Mouse (Mus musculus): ENCODE measurements at regions not wholly inside any gene's neighbourhood (a gene's known extent, or its start where the extent isn't known, plus 50 kb on each side); places are given as distances from the start of the nearest gene placed in this dataset.

DNA sequence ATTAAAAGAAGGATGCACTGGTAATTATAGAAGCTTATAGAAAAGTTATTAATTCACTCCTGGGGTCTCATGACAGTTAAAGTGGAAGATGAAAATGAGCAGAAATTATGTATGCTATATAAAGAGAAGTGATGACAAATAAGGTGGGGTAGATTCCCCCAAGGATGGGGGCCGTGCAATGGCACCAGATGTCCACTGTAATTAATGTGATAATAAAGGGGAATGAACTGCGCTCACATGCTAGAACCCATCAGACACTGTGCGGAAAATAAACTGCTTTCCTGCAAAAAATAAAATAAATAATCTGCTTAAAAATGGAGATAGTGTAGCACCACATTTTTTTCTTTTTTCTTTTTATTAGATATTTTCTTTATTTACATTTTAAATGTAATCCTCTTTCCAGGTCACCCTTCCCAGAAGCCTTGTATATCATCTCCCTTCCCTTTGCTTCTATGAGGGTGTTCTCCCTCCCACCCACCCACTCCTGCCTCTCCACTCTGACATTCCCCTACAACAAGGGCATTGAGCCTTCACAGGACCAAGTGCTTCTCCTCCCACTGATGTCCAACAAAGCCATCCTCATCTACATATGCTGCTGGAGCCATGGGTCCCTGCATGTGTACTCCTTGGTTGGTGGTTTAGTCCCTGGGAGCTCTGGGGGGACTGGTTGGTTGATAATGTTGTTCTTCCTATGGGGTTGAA, 934.0 kb upstream of the Pcdh20 start:
- WGBS (ENCODE audit: insufficient replicate concordance): 78% methylated on average over 3 of the region's 3 CpGs
- H3K36me3 ChIP-seq (replicated peaks; ENCODE audit: insufficient read depth, low read length): no peaks in the 10 kb centered on the region
- H3K4me1 ChIP-seq (ENCODE audit: insufficient read depth): no peaks in the 10 kb centered on the region
- H3K27ac ChIP-seq (ENCODE audit: low read depth): no peak overlapping the region
- H3K4me3 ChIP-seq (ENCODE audit: low read depth, low read length): no peak overlapping the region
- no peak for DNase-seq
- H3K27me3 ChIP-seq (ENCODE audit: insufficient read depth, low read length): no peaks in the 10 kb centered on the region
- TF ChIP-seq CTCF (IDR thresholded peaks at IDR 0.05; ENCODE audit: low read depth) (no peak), EP300 (IDR thresholded peaks at IDR 0.05; ENCODE audit: low read depth) (no peak)
- no peak overlapping the region for H3K9ac ChIP-seq (replicated peaks)
- no peak overlapping the region for H3K4me2 ChIP-seq (ENCODE audit: low read depth, low read length)
- no peaks in the 10 kb centered on the region for H3K9me3 ChIP-seq (ENCODE audit: low read length)
- ATAC-seq: no peak

- Histone ChIP-seq H3K36me3 (replicated peaks; ENCODE audit: insufficient read depth, low read length) (no peaks in the 10 kb centered on the region), H3K4me3 (ENCODE audit: low read depth, low read length) (no peak overlapping the region), H3K4me2 (ENCODE audit: low read depth, low read length) (no peak overlapping the region), H3K27ac (ENCODE audit: low read depth) (no peak overlapping the region), H3K9me3 (ENCODE audit: low read length) (no peaks in the 10 kb centered on the region), H3K9ac (replicated peaks) (no peak overlapping the region), H3K27me3 (ENCODE audit: insufficient read depth, low read length) (no peaks in the 10 kb centered on the region), H3K4me1 (ENCODE audit: insufficient read depth) (no peaks in the 10 kb centered on the region)
- DNase-seq: no peak
- 40% methylated on average over 3 of the region's 3 CpGs for WGBS (ENCODE audit: insufficient replicate concordance)
- no peak for ATAC-seq
- no peak for TF ChIP-seq CTCF (IDR thresholded peaks at IDR 0.05; ENCODE audit: low read depth)
- TF ChIP-seq EP300 (IDR thresholded peaks at IDR 0.05; ENCODE audit: low read depth): no peak
These were observed 931.6 kb upstream of the Pcdh20 start for GRCm38 (mm10) chr14:89402568-89403339.

DNA sequence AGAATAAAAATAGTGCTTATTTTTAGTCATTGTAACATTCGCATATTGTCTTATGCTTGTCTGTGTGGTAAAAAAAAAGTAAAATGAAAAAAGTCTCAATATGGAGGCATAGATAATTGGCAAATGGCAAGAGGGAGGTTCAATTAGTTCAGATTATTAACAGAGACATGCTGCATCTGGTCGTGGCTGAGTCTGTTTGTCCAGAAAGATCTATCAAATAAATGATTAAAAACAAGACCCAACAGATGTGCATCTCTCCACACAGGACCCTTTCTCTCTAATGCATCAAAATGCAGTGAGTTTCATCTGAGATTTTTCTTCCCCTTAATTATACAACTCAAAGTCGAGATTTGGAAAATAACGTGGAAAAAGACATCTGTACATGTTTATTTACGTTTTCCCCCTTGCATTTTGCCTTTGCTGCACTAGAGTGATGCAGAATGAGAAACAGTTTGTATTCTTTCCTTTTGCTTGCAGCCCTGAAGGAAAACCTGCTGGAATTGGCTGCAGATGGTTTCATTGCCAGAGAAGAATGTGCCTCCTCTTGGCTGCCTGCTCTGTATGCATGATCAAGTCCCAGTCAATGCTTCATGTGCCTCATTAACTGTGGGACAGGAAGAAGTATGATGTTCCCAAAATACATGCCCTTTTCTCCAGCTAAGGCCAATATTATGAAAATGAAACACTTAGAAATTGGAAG, 886.0 kb upstream of the Pcdh20 start:
- DNase-seq (no peak), ATAC-seq (no peak)
- no peak overlapping the region for H3K4me2 ChIP-seq (ENCODE audit: low read depth, low read length)
- H3K4me1 ChIP-seq (ENCODE audit: insufficient read depth): no peaks in the 10 kb centered on the region
- no peak for TF ChIP-seq EP300 (IDR thresholded peaks at IDR 0.05; ENCODE audit: low read depth)
- TF ChIP-seq CTCF (IDR thresholded peaks at IDR 0.05; ENCODE audit: low read depth): no peak
- no peak overlapping the region for H3K27ac ChIP-seq (ENCODE audit: low read depth)
- no peaks in the 10 kb centered on the region for H3K9me3 ChIP-seq (ENCODE audit: low read length)
- H3K9ac ChIP-seq (replicated peaks): no peak overlapping the region
- no peak overlapping the region for H3K4me3 ChIP-seq (ENCODE audit: low read depth, low read length)
- H3K36me3 ChIP-seq (replicated peaks; ENCODE audit: insufficient read depth, low read length): no peaks in the 10 kb centered on the region
- WGBS (ENCODE audit: insufficient replicate concordance): 65% methylated on average over 5 of the region's 5 CpGs
- no peaks in the 10 kb centered on the region for H3K27me3 ChIP-seq (ENCODE audit: insufficient read depth, low read length)

GRCm38 (mm10) chr14:89347972-89348371, 876.8 kb upstream of the Pcdh20 start:
- Histone ChIP-seq H3K27me3 (ENCODE audit: insufficient read depth, low read length) (no peaks in the 10 kb centered on the region), H3K27ac (ENCODE audit: low read depth) (no peak overlapping the region), H3K4me3 (ENCODE audit: low read depth, low read length) (no peak overlapping the region), H3K4me2 (ENCODE audit: low read depth, low read length) (no peak overlapping the region), H3K9me3 (ENCODE audit: low read length) (no peaks in the 10 kb centered on the region), H3K36me3 (replicated peaks; ENCODE audit: insufficient read depth, low read length) (no peaks in the 10 kb centered on the region), H3K4me1 (ENCODE audit: insufficient read depth) (no peaks in the 10 kb centered on the region), H3K9ac (replicated peaks) (no peak overlapping the region)
- DNase-seq: no peak
- TF ChIP-seq CTCF (IDR thresholded peaks at IDR 0.05; ENCODE audit: low read depth) (peak; percentile 28; the same call in 1 of the 2 replicates), EP300 (IDR thresholded peaks at IDR 0.05; ENCODE audit: low read depth) (no peak)
- no peak for ATAC-seq
- 45% methylated on average over 4 of the region's 4 CpGs for WGBS (ENCODE audit: insufficient replicate concordance)

DNA sequence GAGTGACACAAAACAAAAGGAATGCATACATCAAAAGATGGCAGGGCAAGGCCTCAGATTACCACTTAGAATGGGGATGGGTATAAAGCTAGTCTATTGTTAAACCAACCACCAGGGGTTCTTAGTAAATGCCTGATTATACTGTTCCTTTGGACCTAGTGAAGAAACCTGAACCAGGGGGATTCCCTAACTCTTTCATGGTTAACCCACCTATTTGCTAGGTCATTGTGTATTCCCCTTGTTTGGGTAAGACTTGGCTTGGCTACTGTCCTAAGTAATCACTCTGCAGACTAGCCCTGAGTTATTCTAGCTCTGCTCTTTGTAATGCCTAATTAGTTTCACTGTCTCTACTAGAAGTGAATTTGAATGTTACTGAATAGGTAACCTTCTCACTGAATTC, 853.9 kb upstream of the Pcdh20 start:
- H3K27me3 ChIP-seq (ENCODE audit: insufficient read depth, low read length): no peaks in the 10 kb centered on the region
- no peaks in the 10 kb centered on the region for H3K4me1 ChIP-seq (ENCODE audit: insufficient read depth)
- TF ChIP-seq CTCF (IDR thresholded peaks at IDR 0.05; ENCODE audit: low read depth) (no peak), EP300 (IDR thresholded peaks at IDR 0.05; ENCODE audit: low read depth) (no peak)
- no peak for ATAC-seq
- no peaks in the 10 kb centered on the region for H3K9me3 ChIP-seq (ENCODE audit: low read length)
- no peak overlapping the region for H3K4me3 ChIP-seq (ENCODE audit: low read depth, low read length)
- no peaks in the 10 kb centered on the region for H3K36me3 ChIP-seq (replicated peaks; ENCODE audit: insufficient read depth, low read length)
- DNase-seq: no peak
- H3K27ac ChIP-seq (ENCODE audit: low read depth): no peak overlapping the region
- H3K9ac ChIP-seq (replicated peaks): no peak overlapping the region
- no peak overlapping the region for H3K4me2 ChIP-seq (ENCODE audit: low read depth, low read length)

DNA sequence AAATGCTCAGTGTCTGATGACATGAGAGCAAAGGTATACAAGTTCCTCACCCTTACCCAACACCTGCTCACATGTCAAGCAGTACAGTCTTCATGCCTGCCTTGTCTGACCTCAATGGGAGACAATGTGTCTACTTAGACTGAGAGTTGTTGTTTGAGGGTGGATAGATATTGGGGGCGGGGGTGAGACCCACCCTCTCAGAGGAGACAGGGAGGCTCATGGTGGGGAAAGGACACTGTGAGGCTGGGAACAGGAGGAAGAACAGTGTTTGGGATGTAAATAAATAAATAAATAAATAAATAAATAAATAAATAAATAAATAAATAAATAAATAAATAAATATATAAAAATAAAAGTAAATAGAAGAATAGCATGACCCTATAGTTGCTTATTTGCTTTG, 837.3 kb upstream of the Pcdh20 start:
- ATAC-seq: no peak
- Histone ChIP-seq H3K9me3 (ENCODE audit: low read length) (no peaks in the 10 kb centered on the region), H3K27me3 (ENCODE audit: insufficient read depth, low read length) (no peaks in the 10 kb centered on the region), H3K4me2 (ENCODE audit: low read depth, low read length) (no peak overlapping the region), H3K4me3 (ENCODE audit: low read depth, low read length) (no peak overlapping the region), H3K4me1 (ENCODE audit: insufficient read depth) (no peaks in the 10 kb centered on the region), H3K9ac (replicated peaks) (no peak overlapping the region), H3K27ac (ENCODE audit: low read depth) (no peak overlapping the region), H3K36me3 (replicated peaks; ENCODE audit: insufficient read depth, low read length) (no peaks in the 10 kb centered on the region)
- TF ChIP-seq CTCF (IDR thresholded peaks at IDR 0.05; ENCODE audit: low read depth): no peak
- no peak for TF ChIP-seq EP300 (IDR thresholded peaks at IDR 0.05; ENCODE audit: low read depth)
- DNase-seq: no peak
- 83% methylated on average over 1 of the region's 1 CpGs for whole genome bisulfite sequencing (ENCODE audit: insufficient replicate concordance)

All from liver, postnatal 0 days (tissue).